Mouse (Mus musculus): ENCODE results near the gene Vegfb. TPM values are rescaled to one million over a fixed set of nuclear protein-coding genes. Genes with fewer than 3 reads are reported as not detected.

Vegfb gene
- polyA plus RNA-seq, 1 experiment from 2014 or later = 55.2 TPM

GRCm38 (mm10) chr19:6949951-6950350 lies 37.5 kb downstream of the Vegfb start:
- Histone ChIP-seq H3K27ac (peak overlapping the region; percentile 97), H3K27me3 (no peaks in the 10 kb centered on the region), H3K36me3 (peaks cover 26% of the 10 kb centered on the region), H3K4me1 (replicated peaks) (peaks cover 19% of the 10 kb centered on the region), H3K4me3 (replicated peaks) (peak overlapping the region; percentile 63), H3K4me2 (peak overlapping the region; percentile 96), H3K9ac (replicated peaks) (peak overlapping the region; percentile 78; the same call in 1 of the 2 replicates), H3K9me3 (no peaks in the 10 kb centered on the region)
- WGBS = 63% methylated on average over 5 of the region's 5 CpGs
- no peak for ATAC-seq (ENCODE audit: insufficient number of reproducible peaks, insufficient read depth, low FRiP score, low TSS enrichment, low read depth)

- Histone ChIP-seq H3K4me2 (0 out of 2 replicates have a peak overlapping the region, but pooled peaks have one; percentile 96), H3K9ac (replicated peaks) (no peak overlapping the region), H3K27ac (no peak overlapping the region), H3K36me3 (peaks cover 22% of the 10 kb centered on the region), H3K4me3 (replicated peaks) (no peak overlapping the region), H3K9me3 (no peaks in the 10 kb centered on the region), H3K4me1 (replicated peaks) (peaks cover 19% of the 10 kb centered on the region), H3K27me3 (no peaks in the 10 kb centered on the region)
- WGBS = 90% methylated on average over 5 of the region's 5 CpGs
- no peak for ATAC-seq (ENCODE audit: insufficient number of reproducible peaks, insufficient read depth, low FRiP score, low TSS enrichment, low read depth)
These were observed 37.9 kb downstream of the Vegfb start for GRCm38 (mm10) chr19:6949532-6949931.

- WGBS = 75% methylated on average over 4 of the region's 4 CpGs
These were observed 39.3 kb downstream of the Vegfb start for GRCm38 (mm10) chr19:6948186-6948585.

GRCm38 (mm10) chr19:6947742-6948141 lies 39.7 kb downstream of the Vegfb start:
- no peak for ATAC-seq (ENCODE audit: insufficient number of reproducible peaks, insufficient read depth, low FRiP score, low TSS enrichment, low read depth)
- 46% methylated on average over 4 of the region's 4 CpGs for WGBS
- Histone ChIP-seq H3K27ac (no peak overlapping the region), H3K36me3 (peaks cover 12% of the 10 kb centered on the region; the same call in 1 of the 2 replicates), H3K9ac (replicated peaks) (no peak overlapping the region), H3K4me1 (replicated peaks) (peaks cover 21% of the 10 kb centered on the region), H3K4me3 (replicated peaks) (no peak overlapping the region), H3K4me2 (no peak overlapping the region), H3K27me3 (no peaks in the 10 kb centered on the region), H3K9me3 (no peaks in the 10 kb centered on the region)

More at GRCm38 (mm10) chr19:6948186-6948585, 39.3 kb downstream of the Vegfb start:
- no peak overlapping the region for H3K9ac ChIP-seq (replicated peaks)
- H3K4me2 ChIP-seq = no peak overlapping the region
- H3K27ac ChIP-seq = no peak overlapping the region
- H3K4me3 ChIP-seq (replicated peaks) = no peak overlapping the region
- no peaks in the 10 kb centered on the region for H3K27me3 ChIP-seq
- no peaks in the 10 kb centered on the region for H3K9me3 ChIP-seq
- peaks cover 19% of the 10 kb centered on the region for H3K4me1 ChIP-seq (replicated peaks)
- H3K36me3 ChIP-seq = peaks cover 17% of the 10 kb centered on the region; the same call in 1 of the 2 replicates
- no peak for ATAC-seq (ENCODE audit: insufficient number of reproducible peaks, insufficient read depth, low FRiP score, low TSS enrichment, low read depth)

GRCm38 (mm10) chr19:6943709-6944108 lies 43.7 kb downstream of the Vegfb start:
- Histone ChIP-seq H3K4me3 (replicated peaks) (no peak overlapping the region), H3K27ac (no peak overlapping the region), H3K36me3 (peaks cover 11% of the 10 kb centered on the region; the same call in 1 of the 2 replicates), H3K27me3 (no peaks in the 10 kb centered on the region; the same call in 1 of the 2 replicates), H3K4me1 (replicated peaks) (peaks cover 22% of the 10 kb centered on the region), H3K4me2 (no peak overlapping the region), H3K9ac (replicated peaks) (no peak overlapping the region), H3K9me3 (no peaks in the 10 kb centered on the region)
- no peak for ATAC-seq (ENCODE audit: insufficient number of reproducible peaks, insufficient read depth, low FRiP score, low TSS enrichment, low read depth)
- 92% methylated on average over 6 of the region's 6 CpGs for WGBS

GRCm38 (mm10) chr19:6942764-6943163 lies 44.7 kb downstream of the Vegfb start:
- Histone ChIP-seq H3K9ac (replicated peaks) (peak overlapping the region; percentile 85), H3K4me3 (replicated peaks) (peak overlapping the region; percentile 78), H3K36me3 (peaks cover 11% of the 10 kb centered on the region; the same call in 1 of the 2 replicates), H3K4me1 (replicated peaks) (peaks cover 22% of the 10 kb centered on the region), H3K27me3 (peaks cover 5% of the 10 kb centered on the region), H3K9me3 (no peaks in the 10 kb centered on the region), H3K27ac (peak overlapping the region; percentile 95), H3K4me2 (peak overlapping the region; percentile 98)
- no peak for ATAC-seq (ENCODE audit: insufficient number of reproducible peaks, insufficient read depth, low FRiP score, low TSS enrichment, low read depth)
- 31% methylated on average over 5 of the region's 5 CpGs for WGBS

GRCm38 (mm10) chr19:6942249-6942691 lies 45.2 kb downstream of the Vegfb start, which contains the start of gene Gpr137:
Gene Gpr137 (minus strand): TSS chr19:6942480.
- under 1% methylated on average over 27 of the region's 27 CpGs for WGBS

GRCm38 (mm10) chr19:6941372-6942248 lies 45.8 kb downstream of the Vegfb start, which contains the start of gene Bad:
Gene Bad (plus strand): TSS chr19:6941861.
- Histone ChIP-seq H3K36me3 (peaks cover 11% of the 10 kb centered on the region; the same call in 1 of the 2 replicates), H3K4me1 (replicated peaks) (peaks cover 22% of the 10 kb centered on the region), H3K4me2 (peak within 1 kb of the TSS; percentile 98), H3K27ac (peak within 1 kb of the TSS; percentile 95), H3K4me3 (replicated peaks) (peak within 1 kb of the TSS; percentile 78), H3K27me3 (peaks cover 8% of the 10 kb centered on the region), H3K9me3 (no peaks in the 10 kb centered on the region), H3K9ac (replicated peaks) (peak within 1 kb of the TSS; percentile 85)
- WGBS = under 1% methylated on average over 83 of the region's 83 CpGs
- ATAC-seq (ENCODE audit: insufficient number of reproducible peaks, insufficient read depth, low FRiP score, low TSS enrichment, low read depth) = peak; percentile 65

More at GRCm38 (mm10) chr19:6942249-6942691, 45.2 kb downstream of the Vegfb start, which contains the start of gene Gpr137:
- Histone ChIP-seq H3K4me1 (replicated peaks) (peaks cover 22% of the 10 kb centered on the region), H3K4me2 (peak within 1 kb of the TSS; percentile 98), H3K27ac (peak within 1 kb of the TSS; percentile 95), H3K9me3 (no peaks in the 10 kb centered on the region), H3K36me3 (peaks cover 11% of the 10 kb centered on the region; the same call in 1 of the 2 replicates), H3K27me3 (peaks cover 8% of the 10 kb centered on the region), H3K4me3 (replicated peaks) (peak within 1 kb of the TSS; percentile 78), H3K9ac (replicated peaks) (peak within 1 kb of the TSS; percentile 85)
- peak; percentile 78 for ATAC-seq (ENCODE audit: insufficient number of reproducible peaks, insufficient read depth, low FRiP score, low TSS enrichment, low read depth)

- ATAC-seq (ENCODE audit: insufficient number of reproducible peaks, insufficient read depth, low FRiP score, low TSS enrichment, low read depth) = 0 out of 2 replicates have a peak, but pooled peaks have one; percentile 30
- Histone ChIP-seq H3K9me3 (no peaks in the 10 kb centered on the region), H3K4me1 (replicated peaks) (peaks cover 22% of the 10 kb centered on the region), H3K4me3 (replicated peaks) (peak overlapping the region; percentile 78), H3K27ac (no peak overlapping the region), H3K4me2 (peak overlapping the region; percentile 98), H3K9ac (replicated peaks) (peak overlapping the region; percentile 77), H3K36me3 (peaks cover 4% of the 10 kb centered on the region; the same call in 1 of the 2 replicates), H3K27me3 (peaks cover 16% of the 10 kb centered on the region)
- 22% methylated on average over 29 of the region's 29 CpGs for WGBS
These were observed 46.8 kb downstream of the Vegfb start for GRCm38 (mm10) chr19:6940396-6941351.

- Histone ChIP-seq H3K4me3 (replicated peaks) (no peak overlapping the region), H3K9me3 (no peaks in the 10 kb centered on the region), H3K4me1 (replicated peaks) (peaks cover 22% of the 10 kb centered on the region), H3K36me3 (no peaks in the 10 kb centered on the region), H3K9ac (replicated peaks) (no peak overlapping the region), H3K27me3 (peaks cover 29% of the 10 kb centered on the region), H3K4me2 (no peak overlapping the region), H3K27ac (no peak overlapping the region)
- ATAC-seq (ENCODE audit: insufficient number of reproducible peaks, insufficient read depth, low FRiP score, low TSS enrichment, low read depth) = no peak
- WGBS = 89% methylated on average over 20 of the region's 20 CpGs
These were observed 48.1 kb downstream of the Vegfb start for GRCm38 (mm10) chr19:6939106-6940002.
